Mouse (Mus musculus): ENCODE data around the gene Ctns. TPM values are rescaled to one million over a fixed set of nuclear protein-coding genes. Genes with fewer than 3 reads are reported as not detected.

The Ctns gene
- polyA plus RNA-seq, 1 experiment from 2014 or later = 46.8 TPM

GRCm38 (mm10) chr11:73146026-73146974, 52.5 kb downstream of the Ctns start:
- ATAC-seq = no peak
- Histone ChIP-seq H3K4me1 (replicated peaks; ENCODE audit: control insufficient read depth, insufficient read depth, low read length) (no peaks in the 10 kb centered on the region), H3K9me3 (ENCODE audit: control insufficient read depth) (no peaks in the 10 kb centered on the region), H3K4me3 (ENCODE audit: low read depth, low read length) (no peak overlapping the region), H3K4me2 (replicated peaks; ENCODE audit: low read depth) (no peak overlapping the region), H3K27me3 (replicated peaks; ENCODE audit: control insufficient read depth, insufficient read depth, low read length) (no peaks in the 10 kb centered on the region), H3K36me3 (ENCODE audit: control insufficient read depth, insufficient read depth) (no peaks in the 10 kb centered on the region), H3K27ac (ENCODE audit: low read depth, low read length) (no peak overlapping the region), H3K9ac (ENCODE audit: low read depth, low read length) (no peak overlapping the region)
- no peak for TF ChIP-seq CTCF (IDR thresholded peaks at IDR 0.05; ENCODE audit: low read depth)
- WGBS = 62% methylated on average over 11 of the region's 11 CpGs

GRCm38 (mm10) chr11:73144261-73144681, 54.6 kb downstream of the Ctns start:
- TF ChIP-seq CTCF (IDR thresholded peaks at IDR 0.05; ENCODE audit: low read depth) = no peak
- no peak for ATAC-seq

GRCm38 (mm10) chr11:73137591-73138501, 61.0 kb downstream of the Ctns start, which contains the start of gene Haspin:
Gene Haspin (minus strand): TSS chr11:73138294.
- Histone ChIP-seq H3K9ac (ENCODE audit: low read depth, low read length) (peak within 1 kb of the TSS; percentile 66), H3K27me3 (replicated peaks; ENCODE audit: control insufficient read depth, insufficient read depth, low read length) (no peaks in the 10 kb centered on the region), H3K4me3 (ENCODE audit: low read depth, low read length) (peak within 1 kb of the TSS; percentile 94), H3K9me3 (ENCODE audit: control insufficient read depth) (no peaks in the 10 kb centered on the region), H3K4me1 (replicated peaks; ENCODE audit: control insufficient read depth, insufficient read depth, low read length) (0 out of 2 replicates have a peak, but pooled peaks cover 3% of the 10 kb centered on the region), H3K4me2 (replicated peaks; ENCODE audit: low read depth) (peak within 1 kb of the TSS; percentile 87), H3K27ac (ENCODE audit: low read depth, low read length) (peak within 1 kb of the TSS; percentile 24; the same call in 1 of the 2 replicates), H3K36me3 (ENCODE audit: control insufficient read depth, insufficient read depth) (peaks cover 1% of the 10 kb centered on the region; the same call in 1 of the 2 replicates)
- ATAC-seq = peak; percentile 80
- peak; percentile 98 for TF ChIP-seq CTCF (IDR thresholded peaks at IDR 0.05; ENCODE audit: low read depth)
- WGBS = under 1% methylated on average over 84 of the region's 84 CpGs

More at GRCm38 (mm10) chr11:73144261-73144681, 54.6 kb downstream of the Ctns start:
- no peaks in the 10 kb centered on the region for H3K9me3 ChIP-seq (ENCODE audit: control insufficient read depth)
- H3K4me3 ChIP-seq (ENCODE audit: low read depth, low read length) = no peak overlapping the region
- WGBS = 55% methylated on average over 1 of the region's 1 CpGs
- no peak overlapping the region for H3K4me2 ChIP-seq (replicated peaks; ENCODE audit: low read depth)
- no peaks in the 10 kb centered on the region for H3K4me1 ChIP-seq (replicated peaks; ENCODE audit: control insufficient read depth, insufficient read depth, low read length)
- H3K36me3 ChIP-seq (ENCODE audit: control insufficient read depth, insufficient read depth) = no peaks in the 10 kb centered on the region
- H3K27me3 ChIP-seq (replicated peaks; ENCODE audit: control insufficient read depth, insufficient read depth, low read length) = no peaks in the 10 kb centered on the region
- H3K9ac ChIP-seq (ENCODE audit: low read depth, low read length) = no peak overlapping the region
- H3K27ac ChIP-seq (ENCODE audit: low read depth, low read length) = no peak overlapping the region

GRCm38 (mm10) chr11:73137116-73137515, 61.7 kb downstream of the Ctns start:
- ATAC-seq = peak; percentile 5; the same call in 1 of the 2 replicates
- Histone ChIP-seq H3K9ac (ENCODE audit: low read depth, low read length) (peak overlapping the region; percentile 66), H3K36me3 (ENCODE audit: control insufficient read depth, insufficient read depth) (peaks cover 4% of the 10 kb centered on the region; the same call in 1 of the 2 replicates), H3K27ac (ENCODE audit: low read depth, low read length) (peak overlapping the region; percentile 24; the same call in 1 of the 2 replicates), H3K4me3 (ENCODE audit: low read depth, low read length) (peak overlapping the region; percentile 94), H3K27me3 (replicated peaks; ENCODE audit: control insufficient read depth, insufficient read depth, low read length) (no peaks in the 10 kb centered on the region), H3K9me3 (ENCODE audit: control insufficient read depth) (no peaks in the 10 kb centered on the region), H3K4me2 (replicated peaks; ENCODE audit: low read depth) (peak overlapping the region; percentile 87), H3K4me1 (replicated peaks; ENCODE audit: control insufficient read depth, insufficient read depth, low read length) (0 out of 2 replicates have a peak, but pooled peaks cover 3% of the 10 kb centered on the region)
- no peak for TF ChIP-seq CTCF (IDR thresholded peaks at IDR 0.05; ENCODE audit: low read depth)
- WGBS = 10% methylated on average over 11 of the region's 11 CpGs

GRCm38 (mm10) chr11:73136587-73136986, 62.3 kb downstream of the Ctns start:
- TF ChIP-seq CTCF (IDR thresholded peaks at IDR 0.05; ENCODE audit: low read depth) = no peak
- Histone ChIP-seq H3K36me3 (ENCODE audit: control insufficient read depth, insufficient read depth) (peaks cover 4% of the 10 kb centered on the region; the same call in 1 of the 2 replicates), H3K9ac (ENCODE audit: low read depth, low read length) (no peak overlapping the region), H3K4me1 (replicated peaks; ENCODE audit: control insufficient read depth, insufficient read depth, low read length) (0 out of 2 replicates have a peak, but pooled peaks cover 3% of the 10 kb centered on the region), H3K27me3 (replicated peaks; ENCODE audit: control insufficient read depth, insufficient read depth, low read length) (no peaks in the 10 kb centered on the region), H3K4me2 (replicated peaks; ENCODE audit: low read depth) (peak overlapping the region; percentile 87), H3K4me3 (ENCODE audit: low read depth, low read length) (peak overlapping the region; percentile 94), H3K27ac (ENCODE audit: low read depth, low read length) (peak overlapping the region; percentile 24; the same call in 1 of the 2 replicates), H3K9me3 (ENCODE audit: control insufficient read depth) (no peaks in the 10 kb centered on the region)
- WGBS = 32% methylated on average over 6 of the region's 6 CpGs
- no peak for ATAC-seq

All from intestine, postnatal 0 days (tissue).